13 mouse cellular contexts compared by ENCODE assay signal in the genomic region with DNA sequence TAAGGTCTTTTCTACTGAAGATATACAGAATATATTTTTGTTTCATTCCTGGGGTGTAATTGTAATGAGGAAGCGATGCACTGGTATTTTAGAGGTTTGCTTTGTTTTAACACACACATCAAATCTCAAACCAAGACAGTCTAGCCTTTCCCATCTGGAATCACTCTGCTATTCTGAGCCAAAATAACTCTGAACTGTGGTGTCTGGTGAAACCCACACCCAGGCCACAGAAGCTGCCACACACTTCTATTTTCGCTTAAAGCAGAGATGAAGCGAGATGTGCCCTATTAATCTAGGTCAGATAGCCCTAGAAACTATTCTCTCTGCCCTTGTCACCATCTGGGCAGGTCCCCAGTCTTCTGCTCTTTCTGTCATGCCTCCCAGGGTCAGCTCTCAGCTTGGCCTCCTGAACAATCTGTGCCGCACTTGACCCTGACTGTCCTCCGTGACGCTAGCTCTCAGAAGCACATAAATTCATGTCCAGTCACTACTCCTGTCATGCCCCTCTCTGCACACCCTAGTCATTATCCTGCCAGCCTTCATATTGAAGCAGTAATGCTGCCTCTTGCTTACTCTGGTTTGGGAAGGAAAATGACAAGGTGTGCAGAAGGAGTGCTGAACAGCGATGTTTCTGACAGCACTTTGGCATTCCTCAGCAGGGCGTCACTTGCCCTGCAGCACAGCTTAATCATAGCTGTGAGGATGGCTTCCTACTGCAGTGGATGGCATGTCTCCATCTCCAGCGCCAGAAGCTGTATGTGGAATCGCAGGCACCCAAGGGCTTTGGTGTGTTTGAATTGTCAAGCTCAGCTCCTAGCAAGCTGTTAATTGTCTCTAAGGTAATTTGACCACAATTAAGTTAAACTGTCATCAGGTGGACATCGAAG. TPM values are rescaled to one million over a fixed set of nuclear protein-coding genes. Genes with fewer than 3 reads are reported as not detected.
DNase-seq lines count a peak whose midpoint lies in the region; ATAC-seq lines count a peak whose summit lies in the region.
"Had no signal": no experiment of that assay in that cellular context is flagged by ENCODE, and none has a peak within 500 bp of the region (broad histone marks: within the 10 kb centered on the region; RNA-seq: fewer than 3 reads in every experiment).

No protein-coding gene starts in this region.

- no peak overlapping the region for H3K27ac ChIP-seq in heart, embryonic 10.5 days
- H3K27ac ChIP-seq in midbrain, embryonic 14.5 days (replicated peaks; ENCODE audit: low read depth, low read length) = no peak overlapping the region
- no peak overlapping the region for H3K27ac ChIP-seq in midbrain, embryonic 15.5 days

- H3K4me3 ChIP-seq in heart, embryonic 10.5 days = no peak overlapping the region; the same call in 1 of the 2 replicates
- no peak overlapping the region for H3K4me3 ChIP-seq in midbrain, embryonic 14.5 days (replicated peaks; ENCODE audit: low read depth, low read length)
- no peak overlapping the region for H3K4me3 ChIP-seq in midbrain, embryonic 15.5 days

- H3K27me3 ChIP-seq in heart, embryonic 10.5 days (ENCODE audit: insufficient read depth, poor library complexity, severe bottlenecking) = no peaks in the 10 kb centered on the region
- no peaks in the 10 kb centered on the region for H3K27me3 ChIP-seq in midbrain, embryonic 14.5 days (ENCODE audit: control insufficient read depth, insufficient read depth, low read length)
- H3K27me3 ChIP-seq in midbrain, embryonic 15.5 days (replicated peaks) = no peaks in the 10 kb centered on the region

- H3K4me1 ChIP-seq in heart, embryonic 10.5 days = peaks cover 18% of the 10 kb centered on the region
- no peaks in the 10 kb centered on the region for H3K4me1 ChIP-seq in midbrain, embryonic 14.5 days (ENCODE audit: control insufficient read depth, insufficient read depth, low read length)
- no peaks in the 10 kb centered on the region for H3K4me1 ChIP-seq in midbrain, embryonic 15.5 days

- DNase-seq in heart, embryonic 10.5 days (ENCODE audit: low spot score) = peak; percentile 82
- no peak for DNase-seq in heart, postnatal 4 days
- peak; percentile 15 for DNase-seq in midbrain, embryonic 14.5 days
- peak; percentile 69 for DNase-seq in cerebellum, adult 9-10 months
- peak; percentile 31 for DNase-seq in mesoderm, embryonic 11.5 days (ENCODE audit: low read depth, low spot score)
- no peak for DNase-seq in gastrocnemius, postnatal 25 days
- DNase-seq: B cell, adult 2 months; kidney, postnatal 4 days; liver, postnatal 0 days; thymus, adult 2 months had no signal

- no peaks in the 10 kb centered on the region for H3K9me3 ChIP-seq in heart, embryonic 10.5 days
- no peaks in the 10 kb centered on the region for H3K9me3 ChIP-seq in midbrain, embryonic 14.5 days (ENCODE audit: control insufficient read depth, low read length)
- H3K9me3 ChIP-seq in midbrain, embryonic 15.5 days = no peaks in the 10 kb centered on the region

- H3K9ac ChIP-seq in midbrain, embryonic 14.5 days (replicated peaks; ENCODE audit: low read length) = no peak overlapping the region
- H3K9ac ChIP-seq in midbrain, embryonic 15.5 days = no peak overlapping the region
- H3K9ac ChIP-seq: liver, postnatal 0 days had no signal

- H3K4me2 ChIP-seq in midbrain, embryonic 14.5 days (ENCODE audit: low read length) = no peak overlapping the region
- H3K4me2 ChIP-seq in midbrain, embryonic 15.5 days = no peak overlapping the region

- 49% methylated on average over 11 of the region's 11 CpGs for WGBS in heart, embryonic 10.5 days
- WGBS in midbrain, embryonic 14.5 days = 75% methylated on average over 11 of the region's 11 CpGs
- 76% methylated on average over 11 of the region's 11 CpGs for WGBS in midbrain, embryonic 15.5 days

- no peak for ATAC-seq in midbrain, embryonic 14.5 days (ENCODE audit: low FRiP score, low TSS enrichment)
- ATAC-seq in midbrain, embryonic 15.5 days (replicated peaks) = no peak
- ATAC-seq in megakaryocyte, adult 5-6 weeks (ENCODE audit: poor library complexity, severe bottlenecking) = no peak
- ATAC-seq: inflammation-experienced regulatory T-cells, adult 6 months; liver, postnatal 0 days had no signal

- no peaks in the 10 kb centered on the region for H3K36me3 ChIP-seq in heart, embryonic 10.5 days
- no peaks in the 10 kb centered on the region for H3K36me3 ChIP-seq in midbrain, embryonic 14.5 days (ENCODE audit: control insufficient read depth, insufficient read depth, low read length)
- H3K36me3 ChIP-seq in midbrain, embryonic 15.5 days (replicated peaks) = no peaks in the 10 kb centered on the region

RNA-seq across cellular contexts. Expression of a gene that starts 57.1 kb away (rescaled TPM):
- polyA plus RNA-seq in heart, embryonic 10.5 days (2016; fragmentation: Nextera tagmentation; extraction: Ambion mirVana) = 18.1 and 20.2 TPM in 2 replicates
- 10 to 100 TPM; 27.4 to 29.7 TPM for total RNA-seq in heart, postnatal 4 days (2021)
- polyA plus RNA-seq in midbrain, embryonic 14.5 days (2014; fragmentation: Nextera tagmentation; extraction: Ambion mirVana) = 16.6 and 27.2 TPM in 2 replicates
- 21.3 and 23.6 TPM in 2 replicates for polyA plus RNA-seq in midbrain, embryonic 15.5 days (2015; fragmentation: Nextera tagmentation; extraction: Ambion mirVana)
- total RNA-seq in gastrocnemius, postnatal 25 days (2021) = 10 to 100 TPM; 19.7 to 20.5 TPM
- total RNA-seq in megakaryocyte, adult 5-6 weeks (2015) = 8.2 and 10.4 TPM in 2 replicates
- 10.8 and 11.3 TPM in 2 replicates for total RNA-seq in megakaryocyte, adult 5-6 weeks (2017)

Comparison
In these comparisons a context has a peak if more than half of its experiments do, and no peak if none do; other contexts are left out.
1. DNase-seq: peak in heart, embryonic 10.5 days (single experiment), midbrain, embryonic 14.5 days (single experiment), cerebellum, adult 9-10 months (single experiment) and mesoderm, embryonic 11.5 days (single experiment); none in heart, postnatal 4 days (single experiment) and gastrocnemius, postnatal 25 days (single experiment).